Mouse (Mus musculus) midbrain, embryonic 11.5 days (tissue): ENCODE results near the gene Zdhhc11. TPM values are rescaled to one million over a fixed set of nuclear protein-coding genes. Genes with fewer than 3 reads are reported as not detected.

ENCODE experiments used
- ATAC-seq: fragments of 200-750 bp; cut with Nextera tagmentation; 2 replicates; pipeline ENCODE4 v1.8.0; 2017; ENCODE audit warnings: moderate TSS enrichment, moderate library complexity; ENCODE audit not compliant: low FRiP score
- DNase-seq: peaks from one replicate; pipeline ENCODE4 v3.0.0; 2015; ENCODE audit warnings: low spot score; ENCODE audit errors: missing footprints
- H3K27ac ChIP-seq: fragments of 300-500 bp; sonication (generic); 2 replicates; pipeline ENCODE4 v1.5.1; 2014; ENCODE audit warnings: low read depth, low read length
- H3K27me3 ChIP-seq: fragments of 300-500 bp; sonication (generic); 2 replicates; pipeline ENCODE4 v1.6.1; 2014; ENCODE audit warnings: mild to moderate bottlenecking, low read length, moderate library complexity, mixed read lengths; ENCODE audit not compliant: control insufficient read depth, insufficient read depth
- H3K36me3 ChIP-seq: fragments of 300-500 bp; sonication (generic); 2 replicates; pipeline ENCODE4 v1.6.1; 2014; ENCODE audit warnings: mild to moderate bottlenecking, low read length, moderate library complexity, mixed read lengths; ENCODE audit not compliant: control insufficient read depth, insufficient read depth
- H3K4me1 ChIP-seq: fragments of 300-500 bp; sonication (generic); 2 replicates; pipeline ENCODE4 v1.6.1; 2014; ENCODE audit warnings: low read length; ENCODE audit not compliant: control insufficient read depth, insufficient read depth
- H3K4me2 ChIP-seq: fragments of 300-500 bp; sonication (generic); 2 replicates; pipeline ENCODE4 v1.6.1; 2014; ENCODE audit warnings: mild to moderate bottlenecking, moderate library complexity
- H3K4me3 ChIP-seq: fragments of 300-500 bp; sonication (generic); 2 replicates; pipeline ENCODE4 v1.5.1; 2014; ENCODE audit warnings: low read depth, low read length
- H3K9ac ChIP-seq: fragments of 300-500 bp; sonication (generic); 2 replicates; pipeline ENCODE4 v1.6.1; 2014; ENCODE audit warnings: low read length
- H3K9me3 ChIP-seq: fragments of 300-500 bp; sonication (generic); 2 replicates; pipeline ENCODE4 v1.6.1; 2016; ENCODE audit warnings: low read length; ENCODE audit not compliant: control insufficient read depth
- WGBS: fragments of 180-500 bp; shearing (Covaris S2); extraction: QIAGEN DNeasy Blood & Tissue Kit; methylation state at CpG from one replicate; pipeline ENCODE4 v1.1.7; 2014; 5-methylcytosine and 5-hydroxymethylcytosine counted together
- polyA plus RNA-seq: library from polyadenylated mRNA; unstranded; fragments of >200 nt; fragmentation: Nextera tagmentation; extraction: Ambion mirVana; gene quantifications from 2 replicates; pipeline ENCODE4 v1.2.1, GENCODE M21; 2014

Zdhhc11 gene
- polyA plus RNA-seq, 1 experiment from 2014 or later: not detected

DNA sequence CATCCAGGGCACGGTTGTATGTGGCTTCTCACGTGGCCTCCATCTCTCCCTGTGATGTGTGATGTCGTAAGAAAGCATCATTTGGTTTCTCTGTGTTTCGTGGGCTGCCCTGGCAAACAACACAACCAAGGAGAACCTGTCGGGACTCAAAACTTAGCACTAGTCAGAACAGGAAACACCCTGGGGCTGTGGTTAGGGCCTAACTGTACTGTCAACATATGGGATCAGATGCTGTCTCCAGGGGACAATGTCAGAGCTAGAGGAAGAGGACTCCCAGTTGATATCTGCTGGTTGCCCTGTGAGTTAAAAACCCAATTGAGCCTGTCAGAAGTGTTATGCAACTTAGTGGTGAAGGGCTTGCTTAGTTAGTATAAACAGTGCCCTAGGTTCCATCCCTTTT is 8.1 kb upstream of the Zdhhc11 start:
- WGBS: 90% methylated on average over 5 of the region's 5 CpGs
- Histone ChIP-seq H3K27ac (no peak overlapping the region), H3K9ac (no peak overlapping the region), H3K4me3 (no peak overlapping the region), H3K4me2 (no peak overlapping the region), H3K4me1 (no peaks in the 10 kb centered on the region), H3K9me3 (no peaks in the 10 kb centered on the region), H3K36me3 (peaks cover 17% of the 10 kb centered on the region), H3K27me3 (no peaks in the 10 kb centered on the region)
- DNase-seq (no peak), ATAC-seq (no peak)

GRCm38 (mm10) chr13:73960117-73960652 is 3.5 kb upstream of the Zdhhc11 start:
- DNase-seq (no peak), ATAC-seq (no peak)
- Histone ChIP-seq H3K27ac (no peak overlapping the region), H3K9ac (no peak overlapping the region), H3K4me1 (no peaks in the 10 kb centered on the region), H3K4me2 (no peak overlapping the region), H3K36me3 (peaks cover 26% of the 10 kb centered on the region), H3K9me3 (no peaks in the 10 kb centered on the region), H3K27me3 (no peaks in the 10 kb centered on the region), H3K4me3 (no peak overlapping the region)
- 88% methylated on average over 10 of the region's 10 CpGs for WGBS

- Histone ChIP-seq H3K4me2 (no peak overlapping the region), H3K9me3 (no peaks in the 10 kb centered on the region), H3K4me3 (no peak overlapping the region), H3K4me1 (no peaks in the 10 kb centered on the region), H3K27ac (no peak overlapping the region), H3K27me3 (no peaks in the 10 kb centered on the region), H3K9ac (no peak overlapping the region), H3K36me3 (peaks cover 23% of the 10 kb centered on the region)
- 80% methylated on average over 4 of the region's 4 CpGs for WGBS
- ATAC-seq: no peak
- DNase-seq: no peak
Measured at GRCm38 (mm10) chr13:73961177-73961576, 2.5 kb upstream of the Zdhhc11 start.

DNA sequence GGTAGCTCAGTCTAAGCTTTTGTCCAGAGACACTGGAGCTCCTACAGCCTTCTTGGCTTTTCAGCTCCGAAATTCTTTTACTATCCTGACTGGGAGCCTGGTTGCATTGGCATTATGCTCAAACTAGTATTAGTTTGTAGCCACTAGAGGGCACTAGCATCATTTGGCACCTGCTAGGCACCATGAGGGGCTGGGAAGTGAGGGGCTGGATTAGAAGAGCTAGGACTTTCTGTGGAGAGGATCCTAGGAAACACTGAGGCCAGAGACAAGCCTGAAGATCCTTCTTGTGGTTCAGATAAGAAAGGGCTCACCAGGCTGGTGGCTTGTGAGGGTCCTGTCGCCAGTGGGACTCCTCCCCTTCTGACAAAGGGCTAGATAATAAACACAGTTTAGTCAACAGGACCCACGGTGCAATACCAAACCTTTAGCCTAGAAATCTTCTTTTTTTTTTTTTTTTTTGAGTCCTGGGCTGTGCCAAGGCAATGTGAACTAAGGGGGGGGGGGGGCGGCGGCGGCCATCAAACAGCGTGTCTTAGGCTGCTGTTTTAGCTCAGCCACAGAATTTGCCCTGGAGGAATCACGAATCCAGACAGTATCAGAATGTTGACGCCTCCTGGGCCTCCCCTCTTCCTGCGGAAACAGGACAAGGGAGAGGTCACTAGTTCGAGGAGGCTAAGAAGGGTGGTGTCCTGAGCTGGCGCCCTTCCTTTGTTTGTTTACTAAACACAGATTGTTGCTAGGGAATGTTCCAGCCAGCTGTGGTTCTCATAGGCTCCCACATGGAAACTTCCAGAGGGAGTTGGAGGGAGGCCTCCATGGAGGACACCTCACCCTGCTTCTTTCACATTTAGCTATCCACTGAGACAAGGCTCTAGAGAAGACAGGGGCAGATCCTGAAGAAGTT is 7.1 kb downstream of the Zdhhc11 start:
- Histone ChIP-seq H3K4me2 (no peak overlapping the region), H3K4me1 (no peaks in the 10 kb centered on the region), H3K36me3 (no peaks in the 10 kb centered on the region), H3K9ac (no peak overlapping the region), H3K27ac (no peak overlapping the region), H3K4me3 (no peak overlapping the region), H3K27me3 (no peaks in the 10 kb centered on the region), H3K9me3 (no peaks in the 10 kb centered on the region)
- DNase-seq (peak; percentile 96), ATAC-seq (peak; percentile 76)
- WGBS: 54% methylated on average over 12 of the region's 12 CpGs

DNA sequence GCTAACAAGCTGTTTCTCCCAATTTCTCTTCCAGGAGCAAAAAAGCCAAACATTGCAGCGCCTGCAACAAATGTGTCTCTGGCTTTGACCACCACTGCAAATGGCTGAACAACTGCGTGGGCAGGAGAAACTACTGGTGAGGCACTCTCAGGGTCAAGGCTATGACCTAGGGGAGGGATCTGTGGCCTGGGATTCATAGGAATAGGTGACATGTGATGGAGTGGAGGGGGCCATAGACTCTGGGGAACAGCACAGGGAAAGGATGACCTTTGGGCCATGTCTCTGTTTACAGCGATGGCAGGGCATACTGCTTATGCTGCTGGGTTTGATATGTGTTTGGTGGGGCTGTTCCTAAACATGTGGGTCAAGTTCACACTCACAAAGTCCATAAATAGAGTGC is 10.9 kb downstream of the Zdhhc11 start:
- ATAC-seq: no peak
- Histone ChIP-seq H3K27ac (no peak overlapping the region), H3K4me1 (no peaks in the 10 kb centered on the region), H3K36me3 (no peaks in the 10 kb centered on the region), H3K9ac (no peak overlapping the region), H3K27me3 (no peaks in the 10 kb centered on the region), H3K4me2 (no peak overlapping the region), H3K9me3 (no peaks in the 10 kb centered on the region), H3K4me3 (no peak overlapping the region)
- WGBS: 91% methylated on average over 3 of the region's 3 CpGs
- no peak for DNase-seq

- H3K9me3 ChIP-seq: no peaks in the 10 kb centered on the region
- WGBS: 86% methylated on average over 5 of the region's 5 CpGs
- no peak overlapping the region for H3K9ac ChIP-seq
- H3K4me1 ChIP-seq: no peaks in the 10 kb centered on the region
- DNase-seq (no peak), ATAC-seq (no peak)
- H3K4me2 ChIP-seq: no peak overlapping the region
- no peaks in the 10 kb centered on the region for H3K27me3 ChIP-seq
- H3K36me3 ChIP-seq: no peaks in the 10 kb centered on the region
- no peak overlapping the region for H3K27ac ChIP-seq
- H3K4me3 ChIP-seq: no peak overlapping the region
Measured at GRCm38 (mm10) chr13:73976935-73977334, 13.3 kb downstream of the Zdhhc11 start.

DNA sequence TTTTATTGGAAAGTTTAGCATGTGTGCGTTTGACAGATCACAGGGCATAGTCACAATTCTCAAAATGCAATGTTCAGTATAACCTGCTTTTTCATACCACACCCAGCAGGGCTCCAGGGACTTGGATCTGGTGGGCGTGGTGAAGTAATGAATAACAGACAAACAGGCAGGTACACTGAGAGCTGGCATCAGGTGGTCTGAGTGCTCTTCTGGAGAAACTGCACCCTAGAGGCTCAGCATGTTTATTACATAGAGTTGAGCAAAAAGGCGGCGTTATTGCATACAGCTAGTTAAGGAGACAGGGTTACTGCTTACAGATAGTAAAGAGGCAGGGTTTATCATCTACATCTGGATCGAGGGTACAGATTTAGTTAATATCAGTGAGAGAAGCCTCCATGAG is 26.7 kb downstream of the Zdhhc11 start:
- no peaks in the 10 kb centered on the region for H3K9me3 ChIP-seq
- DNase-seq: no peak
- no peaks in the 10 kb centered on the region for H3K4me1 ChIP-seq
- H3K27me3 ChIP-seq: no peaks in the 10 kb centered on the region
- H3K27ac ChIP-seq: no peak overlapping the region
- 80% methylated on average over 5 of the region's 5 CpGs for WGBS
- no peak overlapping the region for H3K4me2 ChIP-seq
- ATAC-seq: no peak
- no peaks in the 10 kb centered on the region for H3K36me3 ChIP-seq
- no peak overlapping the region for H3K9ac ChIP-seq
- H3K4me3 ChIP-seq: no peak overlapping the region

DNA sequence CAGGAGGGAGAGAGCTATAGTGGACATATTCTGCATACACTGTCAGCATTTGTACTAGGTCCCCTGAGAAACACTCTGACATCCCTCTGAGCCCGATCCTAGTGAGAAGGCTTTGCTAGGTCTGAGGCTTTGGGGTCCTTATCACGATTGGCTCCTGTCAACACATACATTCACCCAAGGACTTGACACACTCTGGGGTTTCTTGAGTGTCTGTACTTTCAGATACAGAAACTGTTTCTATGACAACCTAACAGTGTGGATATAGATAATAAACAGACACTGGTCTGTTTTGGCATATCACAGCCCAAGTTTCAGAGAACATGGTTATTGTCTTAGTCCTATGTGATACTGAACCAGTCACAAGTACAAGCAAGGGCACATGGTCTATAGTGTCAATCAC is 27.1 kb downstream of the Zdhhc11 start:
- H3K36me3 ChIP-seq: no peaks in the 10 kb centered on the region
- H3K27me3 ChIP-seq: no peaks in the 10 kb centered on the region
- no peaks in the 10 kb centered on the region for H3K9me3 ChIP-seq
- DNase-seq: no peak
- no peak overlapping the region for H3K27ac ChIP-seq
- H3K4me3 ChIP-seq: no peak overlapping the region
- no peaks in the 10 kb centered on the region for H3K4me1 ChIP-seq
- 81% methylated on average over 2 of the region's 2 CpGs for WGBS
- H3K9ac ChIP-seq: no peak overlapping the region
- no peak overlapping the region for H3K4me2 ChIP-seq
- no peak for ATAC-seq

- Histone ChIP-seq H3K27me3 (no peaks in the 10 kb centered on the region), H3K4me2 (no peak overlapping the region), H3K9me3 (no peaks in the 10 kb centered on the region), H3K4me1 (no peaks in the 10 kb centered on the region), H3K27ac (no peak overlapping the region), H3K9ac (no peak overlapping the region), H3K4me3 (no peak overlapping the region), H3K36me3 (no peaks in the 10 kb centered on the region)
- DNase-seq: no peak
- WGBS: 86% methylated on average over 5 of the region's 5 CpGs
- no peak for ATAC-seq
Measured at GRCm38 (mm10) chr13:73991267-73991666, 27.6 kb downstream of the Zdhhc11 start.
